Mouse (Mus musculus): ENCODE data around the gene Ugt1a10.

DNA sequence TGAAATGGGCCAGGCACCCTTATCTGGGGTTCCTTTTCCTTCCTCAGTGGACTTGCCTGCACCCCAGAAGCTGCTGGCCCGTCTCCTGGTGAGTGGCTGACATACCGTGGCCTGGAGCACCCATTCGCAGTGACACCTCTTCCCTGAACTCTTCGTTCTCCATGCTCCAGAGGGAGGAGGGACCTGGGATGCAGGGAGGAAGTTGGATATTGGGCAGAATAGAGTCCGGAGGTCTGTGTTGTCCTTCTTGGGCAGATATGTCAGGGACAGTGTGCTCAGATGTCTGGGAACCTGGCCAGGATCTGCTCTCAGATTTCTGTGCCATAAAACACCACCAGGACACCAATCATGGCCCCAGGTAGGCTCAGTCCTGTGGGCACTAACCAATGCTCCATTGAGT, 184.9 kb downstream of the Ugt1a10 start:
- no peak for TF ChIP-seq POLR2A (IDR thresholded peaks at IDR 0.05; ENCODE audit: borderline replicate concordance, control insufficient read depth, low read depth, low read length)
- TF ChIP-seq CTCF (IDR thresholded peaks at IDR 0.05; ENCODE audit: control insufficient read depth, insufficient read depth, low read length): no peak

All from bone marrow, adult 2 months (tissue).